Mouse (Mus musculus): ENCODE results near the gene Hoxd4. TPM values are rescaled to one million over a fixed set of nuclear protein-coding genes. Genes with fewer than 3 reads are reported as not detected.

The Hoxd4 gene
- polyA plus RNA-seq, 1 experiment from 2014 or later = 0.20 TPM

DNA sequence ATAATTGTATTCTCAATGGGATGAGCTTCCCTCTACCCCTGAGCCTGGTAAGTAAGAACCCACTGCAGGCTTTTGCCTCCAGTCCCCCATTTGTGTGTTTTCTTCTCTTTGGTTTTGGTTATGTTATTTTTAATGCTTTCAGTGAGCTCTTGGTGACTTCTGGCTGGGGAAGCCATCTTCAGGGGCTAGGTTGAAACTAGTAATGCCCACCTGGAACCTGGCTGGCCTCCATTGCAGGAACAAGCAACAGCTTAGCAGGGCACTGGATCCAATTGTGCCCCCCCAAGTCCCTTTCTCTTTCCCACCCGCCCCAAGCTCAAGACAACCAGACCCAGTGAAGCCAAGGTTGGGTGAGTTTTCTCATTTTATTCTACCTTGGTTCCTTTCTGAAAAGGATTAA is 16.3 kb upstream of the Hoxd4 start:
- 8% methylated on average over 1 of the region's 1 CpGs for WGBS
- Histone ChIP-seq H3K27me3 (replicated peaks; ENCODE audit: control insufficient read depth, insufficient read depth, low read length) (peaks cover 100% of the 10 kb centered on the region), H3K9me3 (ENCODE audit: control insufficient read depth) (no peaks in the 10 kb centered on the region), H3K4me1 (replicated peaks; ENCODE audit: control insufficient read depth, insufficient read depth, low read length) (0 out of 2 replicates have a peak, but pooled peaks cover 2% of the 10 kb centered on the region), H3K4me2 (replicated peaks; ENCODE audit: low read depth) (no peak overlapping the region), H3K36me3 (ENCODE audit: control insufficient read depth, insufficient read depth) (no peaks in the 10 kb centered on the region), H3K4me3 (ENCODE audit: low read depth, low read length) (no peak overlapping the region), H3K9ac (ENCODE audit: low read depth, low read length) (no peak overlapping the region), H3K27ac (ENCODE audit: low read depth, low read length) (no peak overlapping the region)
- no peak for TF ChIP-seq CTCF (IDR thresholded peaks at IDR 0.05; ENCODE audit: low read depth)
- no peak for ATAC-seq

DNA sequence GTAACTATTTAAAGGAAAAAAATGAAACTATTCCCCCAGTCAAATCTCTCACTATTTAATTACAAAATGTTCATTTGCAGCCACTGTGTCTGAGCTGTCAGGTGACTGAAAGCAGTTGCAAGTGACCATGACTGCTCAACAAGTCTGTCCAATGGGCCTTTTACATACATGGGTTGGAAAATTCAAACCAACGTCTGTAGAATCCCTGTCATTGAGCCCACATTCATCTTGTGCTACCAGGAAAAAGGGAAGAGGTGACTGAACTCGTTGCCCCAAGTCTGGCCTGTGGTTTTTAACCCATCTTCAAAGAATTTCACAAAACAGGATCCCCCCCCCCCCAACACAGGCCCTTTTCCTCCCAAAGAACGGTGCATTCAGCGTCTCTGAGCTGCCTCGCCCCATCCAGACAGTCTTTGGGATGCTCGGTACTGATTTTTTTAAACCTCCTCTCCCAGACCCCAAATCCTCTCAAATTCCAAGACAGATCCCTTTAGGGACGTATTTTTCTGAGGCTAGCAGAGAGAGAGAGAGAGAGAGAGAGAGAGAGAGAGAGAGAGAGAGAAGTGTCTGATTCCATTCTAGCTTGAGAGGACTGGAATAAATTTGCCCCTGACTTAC is 15.8 kb upstream of the Hoxd4 start:
- TF ChIP-seq CTCF (IDR thresholded peaks at IDR 0.05; ENCODE audit: low read depth) = no peak
- no peak overlapping the region for H3K4me2 ChIP-seq (replicated peaks; ENCODE audit: low read depth)
- H3K9me3 ChIP-seq (ENCODE audit: control insufficient read depth) = no peaks in the 10 kb centered on the region
- no peak overlapping the region for H3K9ac ChIP-seq (ENCODE audit: low read depth, low read length)
- no peak for ATAC-seq
- peaks cover 100% of the 10 kb centered on the region for H3K27me3 ChIP-seq (replicated peaks; ENCODE audit: control insufficient read depth, insufficient read depth, low read length)
- WGBS = 9% methylated on average over 7 of the region's 7 CpGs
- H3K36me3 ChIP-seq (ENCODE audit: control insufficient read depth, insufficient read depth) = no peaks in the 10 kb centered on the region
- H3K4me1 ChIP-seq (replicated peaks; ENCODE audit: control insufficient read depth, insufficient read depth, low read length) = 0 out of 2 replicates have a peak, but pooled peaks cover 2% of the 10 kb centered on the region
- no peak overlapping the region for H3K27ac ChIP-seq (ENCODE audit: low read depth, low read length)
- no peak overlapping the region for H3K4me3 ChIP-seq (ENCODE audit: low read depth, low read length)

DNA sequence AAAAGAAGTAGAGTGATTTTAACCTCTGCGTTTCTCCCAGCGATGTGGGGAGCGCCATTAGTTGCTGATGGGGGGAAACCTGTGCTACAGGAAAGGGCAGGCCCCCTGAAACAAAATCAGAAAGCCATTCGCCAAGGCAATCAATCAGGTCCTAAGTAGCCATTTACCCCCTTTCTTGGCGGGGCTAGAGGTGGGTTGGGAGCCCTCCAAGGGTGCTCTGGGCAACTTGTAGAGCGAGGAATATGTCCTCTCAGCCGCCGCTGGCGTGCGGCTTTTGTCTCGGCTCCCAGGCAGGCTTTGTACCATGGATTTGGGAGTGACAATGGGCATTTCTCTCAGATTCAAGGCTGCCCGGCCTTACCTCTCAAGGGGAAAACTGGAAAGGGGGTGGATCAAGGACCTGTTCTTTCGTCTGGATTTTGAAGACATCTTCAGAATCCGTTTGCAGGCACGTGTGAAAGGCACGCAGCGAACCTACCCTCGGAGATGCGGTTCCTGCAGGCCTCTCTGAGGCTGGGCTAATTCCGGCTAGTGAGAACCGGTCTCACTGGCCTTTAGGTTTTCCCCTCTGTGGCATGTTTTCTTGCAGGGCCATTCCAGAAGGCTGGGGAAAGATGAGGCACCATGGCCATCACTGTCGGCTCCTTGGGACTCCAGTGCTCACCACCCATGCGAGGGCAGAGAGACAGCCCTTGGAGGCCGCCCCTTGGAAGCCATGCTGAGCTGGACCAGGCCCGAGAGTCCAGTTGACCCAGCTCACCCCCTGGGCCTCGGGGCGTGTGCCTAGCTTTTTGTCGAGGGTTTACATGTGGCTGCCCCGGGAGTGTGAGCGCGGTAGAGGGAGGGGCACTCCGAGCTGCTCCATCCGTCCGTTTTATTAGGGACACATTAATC is 15.0 kb upstream of the Hoxd4 start:
- H3K27me3 ChIP-seq (replicated peaks; ENCODE audit: control insufficient read depth, insufficient read depth, low read length) = peaks cover 100% of the 10 kb centered on the region
- 0 out of 2 replicates have a peak overlapping the region, but pooled peaks have one; percentile 17 for H3K4me2 ChIP-seq (replicated peaks; ENCODE audit: low read depth)
- TF ChIP-seq CTCF (IDR thresholded peaks at IDR 0.05; ENCODE audit: low read depth) = no peak
- no peaks in the 10 kb centered on the region for H3K36me3 ChIP-seq (ENCODE audit: control insufficient read depth, insufficient read depth)
- H3K27ac ChIP-seq (ENCODE audit: low read depth, low read length) = no peak overlapping the region
- H3K4me1 ChIP-seq (replicated peaks; ENCODE audit: control insufficient read depth, insufficient read depth, low read length) = 0 out of 2 replicates have a peak, but pooled peaks cover 2% of the 10 kb centered on the region
- no peak overlapping the region for H3K9ac ChIP-seq (ENCODE audit: low read depth, low read length)
- peak overlapping the region; percentile 45; the same call in 1 of the 2 replicates for H3K4me3 ChIP-seq (ENCODE audit: low read depth, low read length)
- H3K9me3 ChIP-seq (ENCODE audit: control insufficient read depth) = no peaks in the 10 kb centered on the region
- WGBS = 6% methylated on average over 34 of the region's 34 CpGs
- no peak for ATAC-seq

DNA sequence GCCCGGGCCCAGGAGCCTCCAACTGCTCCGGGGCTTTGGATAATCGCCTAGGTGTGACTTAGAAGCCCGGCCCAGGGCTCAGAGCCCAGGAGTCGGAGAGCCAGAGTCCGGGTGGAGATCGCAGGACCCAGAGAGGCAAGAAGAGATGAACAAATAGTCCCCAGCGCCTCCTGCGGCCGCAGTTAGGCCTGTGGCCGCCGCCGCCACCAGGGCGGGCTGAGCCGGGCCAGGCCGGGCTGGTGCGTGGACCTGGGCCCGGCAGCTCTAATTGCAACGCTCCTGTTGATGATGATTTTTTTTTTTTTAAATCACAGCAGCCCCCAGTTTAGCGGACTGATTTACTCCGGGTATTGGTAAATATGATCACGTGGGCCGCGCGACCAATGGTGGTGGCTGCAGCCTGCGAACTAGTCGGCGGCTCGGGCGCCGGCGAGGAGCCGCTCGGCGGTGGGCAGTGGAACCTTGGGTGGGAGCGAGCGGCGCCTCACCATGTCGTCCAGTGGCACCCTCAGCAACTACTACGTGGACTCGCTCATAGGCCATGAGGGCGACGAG is 14.1 kb upstream of the Hoxd4 start, which contains the start of gene Hoxd9:
Gene Hoxd9, plus strand, starts transcription at position 161 of the 555 bp plus-strand sequence.
- peak; percentile 49; the same call in 1 of the 2 replicates for ATAC-seq
- no peaks in the 10 kb centered on the region for H3K9me3 ChIP-seq (ENCODE audit: control insufficient read depth)
- 0 out of 2 replicates have a peak, but pooled peaks cover 2% of the 10 kb centered on the region for H3K4me1 ChIP-seq (replicated peaks; ENCODE audit: control insufficient read depth, insufficient read depth, low read length)
- H3K36me3 ChIP-seq (ENCODE audit: control insufficient read depth, insufficient read depth) = no peaks in the 10 kb centered on the region
- H3K27ac ChIP-seq (ENCODE audit: low read depth, low read length) = no peak within 1 kb of the TSS
- H3K27me3 ChIP-seq (replicated peaks; ENCODE audit: control insufficient read depth, insufficient read depth, low read length) = peaks cover 98% of the 10 kb centered on the region
- H3K4me3 ChIP-seq (ENCODE audit: low read depth, low read length) = peak within 1 kb of the TSS; percentile 45
- H3K9ac ChIP-seq (ENCODE audit: low read depth, low read length) = peak within 1 kb of the TSS; percentile 40; the same call in 1 of the 2 replicates
- TF ChIP-seq CTCF (IDR thresholded peaks at IDR 0.05; ENCODE audit: low read depth) = peak; percentile 39; the same call in 1 of the 2 replicates
- peak within 1 kb of the TSS; percentile 65 for H3K4me2 ChIP-seq (replicated peaks; ENCODE audit: low read depth)
- WGBS = under 1% methylated on average over 43 of the region's 43 CpGs

DNA sequence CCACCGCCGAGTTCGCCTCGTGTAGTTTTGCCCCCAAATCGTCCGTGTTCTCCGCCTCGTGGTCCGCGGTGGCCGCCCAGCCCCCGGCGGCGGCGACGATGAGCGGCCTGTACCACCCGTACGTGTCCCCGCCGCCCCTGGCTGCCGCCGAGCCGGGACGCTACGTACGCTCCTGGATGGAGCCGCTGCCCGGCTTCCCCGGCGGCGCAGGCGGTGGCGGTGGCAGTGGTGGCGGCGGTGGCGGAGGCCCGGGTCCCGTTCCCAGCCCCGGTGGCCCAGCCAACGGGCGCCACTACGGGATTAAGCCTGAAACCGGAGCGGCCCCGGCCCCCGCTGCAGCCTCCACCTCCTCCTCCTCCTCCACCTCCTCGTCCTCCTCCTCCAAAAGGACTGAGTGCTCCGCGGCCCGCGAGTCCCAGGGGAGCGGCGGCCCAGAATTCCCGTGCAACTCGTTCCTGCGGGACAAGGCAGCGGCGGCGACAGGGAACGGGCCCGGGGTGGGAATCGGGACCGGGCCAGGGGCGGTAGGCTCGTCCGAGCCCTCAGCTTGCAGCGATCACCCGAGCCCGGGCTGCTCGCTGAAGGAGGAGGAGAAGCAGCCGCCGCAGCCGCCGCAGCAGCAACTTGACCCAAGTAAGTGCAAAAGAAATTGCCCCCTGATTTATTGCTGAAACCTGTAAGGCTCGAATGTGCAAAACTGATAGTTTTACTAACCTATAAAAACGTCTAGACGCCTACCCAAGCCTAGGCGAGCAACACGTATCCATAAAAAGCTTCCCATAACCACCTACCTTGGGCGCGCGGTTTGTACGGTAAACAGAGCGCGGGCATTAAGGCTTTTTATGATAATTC is 13.3 kb upstream of the Hoxd4 start:
- no peak for TF ChIP-seq CTCF (IDR thresholded peaks at IDR 0.05; ENCODE audit: low read depth)
- no peak for ATAC-seq
- Histone ChIP-seq H3K36me3 (ENCODE audit: control insufficient read depth, insufficient read depth) (no peaks in the 10 kb centered on the region), H3K4me2 (replicated peaks; ENCODE audit: low read depth) (peak overlapping the region; percentile 65), H3K9me3 (ENCODE audit: control insufficient read depth) (no peaks in the 10 kb centered on the region), H3K27ac (ENCODE audit: low read depth, low read length) (no peak overlapping the region), H3K27me3 (replicated peaks; ENCODE audit: control insufficient read depth, insufficient read depth, low read length) (peaks cover 98% of the 10 kb centered on the region), H3K4me1 (replicated peaks; ENCODE audit: control insufficient read depth, insufficient read depth, low read length) (0 out of 2 replicates have a peak, but pooled peaks cover 2% of the 10 kb centered on the region), H3K4me3 (ENCODE audit: low read depth, low read length) (peak overlapping the region; percentile 45), H3K9ac (ENCODE audit: low read depth, low read length) (peak overlapping the region; percentile 40; the same call in 1 of the 2 replicates)
- under 1% methylated on average over 81 of the region's 86 CpGs for WGBS
